Mouse (Mus musculus): ENCODE results near the gene Serpina3m.

DNA sequence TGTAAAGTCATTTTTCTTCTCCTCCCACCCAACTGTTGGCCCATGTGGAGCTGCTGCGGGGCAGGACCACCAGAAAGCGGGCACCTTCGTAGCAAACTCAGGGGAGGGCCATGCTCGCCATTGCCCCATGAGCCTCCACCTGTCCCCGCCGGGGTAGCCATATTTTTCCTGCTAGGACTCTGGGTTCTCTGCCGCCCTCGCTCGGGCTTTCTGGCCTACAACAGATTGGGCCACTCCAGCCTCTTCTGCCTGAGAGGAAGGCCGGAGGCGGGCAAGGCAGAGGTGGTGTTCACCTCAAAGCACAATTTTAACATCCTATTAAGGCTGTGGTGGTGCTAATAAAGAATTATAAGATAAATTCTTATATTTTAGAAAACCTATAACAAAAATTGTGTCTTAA is 41.6 kb downstream of the Serpina3m start:
- TF ChIP-seq ZC3H11A (IDR thresholded peaks at IDR 0.05; ENCODE audit: borderline replicate concordance, low read depth, low read length) (no peak), ZNF384 (IDR thresholded peaks at IDR 0.05; ENCODE audit: low read depth, low read length) (no peak)

All from ES-E14 (cell line).